In the genomic region with DNA sequence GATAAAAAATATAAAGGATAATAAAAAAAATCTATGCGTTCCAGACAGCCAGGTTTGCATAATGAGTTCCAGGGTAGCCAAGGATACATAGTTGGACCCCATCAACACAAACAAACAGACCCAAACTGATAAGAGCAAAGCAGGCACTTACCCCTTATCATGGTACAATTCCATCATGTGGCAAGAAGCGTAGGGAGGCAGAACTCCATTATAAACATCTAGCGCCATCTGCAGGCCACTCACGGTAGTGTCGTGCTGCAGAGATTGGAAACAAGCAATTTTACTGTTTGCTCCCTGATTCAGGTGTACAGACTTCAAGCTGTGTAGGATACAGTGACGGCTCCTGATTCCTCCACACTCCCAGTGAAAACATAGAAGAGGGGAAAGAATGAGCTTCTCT, we compare ENCODE assay signal across 9 mouse cellular contexts. TPM values are rescaled to one million over a fixed set of nuclear protein-coding genes. Genes with fewer than 3 reads are reported as not detected.
DNase-seq lines count a peak whose midpoint lies in the region; ATAC-seq and TF ChIP-seq lines count a peak whose summit lies in the region.
"Had no signal": no experiment of that assay in that cellular context is flagged by ENCODE, and none has a peak within 500 bp of the region (broad histone marks: within the 10 kb centered on the region; RNA-seq: fewer than 3 reads in every experiment).

No protein-coding gene starts in this region.

- H3K9ac ChIP-seq in hindbrain, embryonic 11.5 days (ENCODE audit: low read depth, low read length): no peak overlapping the region
- no peak overlapping the region for H3K9ac ChIP-seq in hindbrain, embryonic 12.5 days
- H3K9ac ChIP-seq: embryonic facial prominence, embryonic 12.5 days had no signal

- no peak overlapping the region for H3K27ac ChIP-seq in hindbrain, embryonic 11.5 days (ENCODE audit: low read depth, low read length)
- H3K27ac ChIP-seq in hindbrain, embryonic 12.5 days: no peak overlapping the region
- no peak overlapping the region for H3K27ac ChIP-seq in thymus, adult 2 months (ENCODE audit: control insufficient read depth, insufficient read depth, low read length)
- H3K27ac ChIP-seq: embryonic facial prominence, embryonic 12.5 days had no signal

- TF ChIP-seq CTCF in thymus, adult 2 months (IDR thresholded peaks at IDR 0.05; ENCODE audit: borderline replicate concordance, control insufficient read depth, extremely low read depth, insufficient read depth, low read length, poor library complexity): no peak

- ATAC-seq in hindbrain, embryonic 11.5 days (ENCODE audit: low FRiP score): no peak
- no peak for ATAC-seq in hindbrain, embryonic 12.5 days (ENCODE audit: low FRiP score)

- 11% methylated on average over 6 of the region's 6 CpGs for WGBS in hindbrain, embryonic 11.5 days
- WGBS in hindbrain, embryonic 12.5 days: 14% methylated on average over 6 of the region's 6 CpGs
- 27% methylated on average over 6 of the region's 6 CpGs for WGBS in thymus, adult 2 months

- peak; percentile 87 for DNase-seq in hindbrain, embryonic 11.5 days (ENCODE audit: low spot score)
- peak; percentile 19 for DNase-seq in adrenal gland, adult 8-10 months
- DNase-seq in embryo, embryonic 9.5 days (ENCODE audit: extremely low spot score): peak; percentile 75
- DNase-seq in heart, postnatal 4 days: peak; percentile 80
- peak; percentile 82 to 84 for DNase-seq in left cerebral cortex, postnatal 14 days (ENCODE audit: low spot score in 2 of 2)
- peak; percentile 3 for DNase-seq in ovary, adult 18-20 months (ENCODE audit: low spot score)
- peak; percentile 69 for DNase-seq in thymus, adult 2 months

- intact Hi-C loops in left cerebral cortex, postnatal 14 days (cut with DNase I): loop anchor here (2.0 to 5.0 kb wide), 2 partner anchors 30 to 99 kb away; no protein-coding TSS in a partner anchor

- H3K4me1 ChIP-seq in hindbrain, embryonic 11.5 days (replicated peaks; ENCODE audit: control insufficient read depth, insufficient read depth, low read length): no peaks in the 10 kb centered on the region
- no peaks in the 10 kb centered on the region for H3K4me1 ChIP-seq in hindbrain, embryonic 12.5 days
- no peaks in the 10 kb centered on the region for H3K4me1 ChIP-seq in thymus, adult 2 months (replicated peaks; ENCODE audit: control insufficient read depth, insufficient read depth, low read length)
- H3K4me1 ChIP-seq: embryonic facial prominence, embryonic 12.5 days had no signal

- TF ChIP-seq POLR2A in thymus, adult 2 months (IDR thresholded peaks at IDR 0.05; ENCODE audit: control insufficient read depth, extremely low read depth, insufficient read depth, low read length, poor library complexity): no peak

- H3K27me3 ChIP-seq in hindbrain, embryonic 11.5 days (ENCODE audit: control insufficient read depth, insufficient read depth, low read length): no peaks in the 10 kb centered on the region
- H3K27me3 ChIP-seq in hindbrain, embryonic 12.5 days: no peaks in the 10 kb centered on the region
- H3K27me3 ChIP-seq in thymus, adult 2 months (ENCODE audit: control insufficient read depth, insufficient read depth, low read length): no peaks in the 10 kb centered on the region
- H3K27me3 ChIP-seq: embryonic facial prominence, embryonic 12.5 days had no signal

- no peaks in the 10 kb centered on the region for H3K9me3 ChIP-seq in hindbrain, embryonic 11.5 days (ENCODE audit: control insufficient read depth, low read length)
- no peaks in the 10 kb centered on the region for H3K9me3 ChIP-seq in hindbrain, embryonic 12.5 days (replicated peaks)
- H3K9me3 ChIP-seq: embryonic facial prominence, embryonic 12.5 days had no signal

- H3K4me2 ChIP-seq in hindbrain, embryonic 11.5 days (replicated peaks; ENCODE audit: low read depth, low read length): no peak overlapping the region
- no peak overlapping the region for H3K4me2 ChIP-seq in hindbrain, embryonic 12.5 days (replicated peaks)
- H3K4me2 ChIP-seq: embryonic facial prominence, embryonic 12.5 days had no signal

- H3K36me3 ChIP-seq in hindbrain, embryonic 11.5 days (ENCODE audit: control insufficient read depth, insufficient read depth, low read length): no peaks in the 10 kb centered on the region
- H3K36me3 ChIP-seq in hindbrain, embryonic 12.5 days: no peaks in the 10 kb centered on the region
- no peaks in the 10 kb centered on the region for H3K36me3 ChIP-seq in thymus, adult 2 months (ENCODE audit: control insufficient read depth, insufficient read depth, low read length)
- H3K36me3 ChIP-seq: embryonic facial prominence, embryonic 12.5 days had no signal

- H3K4me3 ChIP-seq in hindbrain, embryonic 11.5 days (ENCODE audit: low read depth, low read length): no peak overlapping the region
- no peak overlapping the region for H3K4me3 ChIP-seq in hindbrain, embryonic 12.5 days
- no peak overlapping the region for H3K4me3 ChIP-seq in thymus, adult 2 months (ENCODE audit: control insufficient read depth, insufficient read depth, low read length)
- H3K4me3 ChIP-seq: embryonic facial prominence, embryonic 12.5 days had no signal

RNA-seq across cellular contexts. Expression of gene Acpp, which starts 30.8 kb away (rescaled TPM):
- 0.37 and 0.63 TPM in 2 replicates for polyA plus RNA-seq in hindbrain, embryonic 11.5 days (2014; fragmentation: Nextera tagmentation; extraction: Ambion mirVana)
- 0.33 and 0.58 TPM in 2 replicates for polyA plus RNA-seq in hindbrain, embryonic 12.5 days (2016; fragmentation: Nextera tagmentation; extraction: Ambion mirVana)
- 1 to 10 TPM in 3 of 4 experiments, under 1 TPM in 1; 0.54 to 5.2 (median 3.1) TPM for total RNA-seq in adrenal gland, adult 8-10 months (2022)
- total RNA-seq in heart, postnatal 4 days (2021): under 1 TPM; 0.14 to 0.43 TPM
- total RNA-seq in left cerebral cortex, postnatal 14 days (2021): under 1 TPM; 0.13 to 0.46 TPM
- 9.9 and 11.2 TPM in 2 replicates for polyA plus RNA-seq in thymus, adult 2 months (2012; rRNA removed)

RNA-seq across cellular contexts. Expression of gene Dnajc13, which starts 44.0 kb away (rescaled TPM):
- polyA plus RNA-seq in hindbrain, embryonic 11.5 days (2014; fragmentation: Nextera tagmentation; extraction: Ambion mirVana): 19.8 and 31.5 TPM in 2 replicates
- polyA plus RNA-seq in hindbrain, embryonic 12.5 days (2016; fragmentation: Nextera tagmentation; extraction: Ambion mirVana): 23.2 and 29.3 TPM in 2 replicates
- 10 to 100 TPM; 42.1 to 66.1 (median 50.1) TPM for total RNA-seq in adrenal gland, adult 8-10 months (2022)
- total RNA-seq in heart, postnatal 4 days (2021): 10 to 100 TPM; 41.4 to 44.6 TPM
- 10 to 100 TPM; 67.4 to 68.7 TPM for total RNA-seq in left cerebral cortex, postnatal 14 days (2021)
- polyA plus RNA-seq in thymus, adult 2 months (2012; rRNA removed): 59.7 and 71.9 TPM in 2 replicates

Comparison
In these comparisons a context has a peak if more than half of its experiments do, and no peak if none do; other contexts are left out.
1. DNase-seq: peak in every context shown above with its lines; median percentile 87 in hindbrain, embryonic 11.5 days; 83 in left cerebral cortex, postnatal 14 days; 80 in heart, postnatal 4 days; 75 in embryo, embryonic 9.5 days; 69 in thymus, adult 2 months; 19 in adrenal gland, adult 8-10 months; 3 in ovary, adult 18-20 months.